Mouse (Mus musculus) Patski (cell line): ENCODE results near the gene Lnx2. TPM values are rescaled to one million over a fixed set of nuclear protein-coding genes. Genes with fewer than 3 reads are reported as not detected.

Experiments
- ATAC-seq: fragments of 100-300 bp; one replicate; pipeline ENCODE4 v1.8.0; 2021
- CTCF ChIA-PET: fragments of 350-600 bp; sonication (Branson Sonifier 250); formaldehyde crosslinking; loops from one replicate; lab custom pipeline; 2022; ENCODE audit warnings: inconsistent platforms; lab: Charles Lee
- POLR2A ChIA-PET: fragments of 350-600 bp; sonication (Branson Sonifier 250); formaldehyde crosslinking; loops from one replicate; lab custom pipeline; 2022; ENCODE audit warnings: antibody characterized with exemption, inconsistent platforms; lab: Charles Lee
- DNase-seq: peaks from one replicate; pipeline ENCODE4 v3.0.0-alpha.2; 2011; ENCODE audit warnings: low read depth, low spot score
- H3K27me3 ChIP-seq: fragments of 371-371 bp; one replicate; pipeline ENCODE4 v1.5.1; 2021
- CTCF ChIP-seq: fragments of 100-300 bp; IDR thresholded peaks from one replicate; pipeline ENCODE4 v1.5.1; 2021
- in situ Hi-C: fragments of 300-500 bp; cut with MboI; formaldehyde crosslinking; loops from 3 replicates; pipeline ENCODE4 v1.11.1; 2018; ENCODE audit warnings: low pct_unique_long_range_greater_than_20kb, mixed read lengths
- polyA plus RNA-seq: library from polyadenylated mRNA; unstranded; gene quantifications from one replicate; pipeline ENCODE4 v1.2.3, GENCODE M21; 2021

The Lnx2 gene
- polyA plus RNA-seq, 1 experiment from 2014 or later: 15.4 TPM

- H3K27me3 ChIP-seq: no peaks in the 10 kb centered on the region
- TF ChIP-seq CTCF: no peak
- DNase-seq (no peak), ATAC-seq (no peak)
- CTCF ChIA-PET: no interaction called here
- POLR2A ChIA-PET: no interaction called here
- in situ Hi-C loops: no loop called here
Measured at GRCm38 (mm10) chr5:147060024-147060423, 16.4 kb downstream of the Lnx2 start.

GRCm38 (mm10) chr5:147059319-147059718 is 17.1 kb downstream of the Lnx2 start:
- H3K27me3 ChIP-seq: no peaks in the 10 kb centered on the region
- CTCF ChIA-PET: no interaction called here
- TF ChIP-seq CTCF: no peak
- no peak for ATAC-seq
- POLR2A ChIA-PET: no interaction called here
- in situ Hi-C loops: no loop called here
- DNase-seq: no peak

GRCm38 (mm10) chr5:147058661-147059060 is 17.7 kb downstream of the Lnx2 start:
- no peak for DNase-seq
- ChIA-PET POLR2A (no interaction called here), CTCF (interaction anchor here (1.6 to 2.2 kb wide), 2 partner anchors 10 to 12 kb away, joined by 8 to 10 read pairs; no protein-coding TSS in a partner anchor)
- ATAC-seq: no peak
- H3K27me3 ChIP-seq: no peaks in the 10 kb centered on the region
- in situ Hi-C loops: no loop called here
- TF ChIP-seq CTCF: no peak

- no peak for DNase-seq
- H3K27me3 ChIP-seq: no peaks in the 10 kb centered on the region
- ChIA-PET CTCF (interaction anchor here (1.6 to 2.2 kb wide), 2 partner anchors 9 to 11 kb away, joined by 8 to 10 read pairs; no protein-coding TSS in a partner anchor), POLR2A (no interaction called here)
- no peak for TF ChIP-seq CTCF
- in situ Hi-C loops: no loop called here
- ATAC-seq: no peak
Measured at GRCm38 (mm10) chr5:147057626-147058414, 18.6 kb downstream of the Lnx2 start.

- no peaks in the 10 kb centered on the region for H3K27me3 ChIP-seq
- ChIA-PET POLR2A (no interaction called here), CTCF (interaction anchor here (1.6 to 2.2 kb wide), 2 partner anchors 8 to 10 kb away, joined by 8 to 10 read pairs; no protein-coding TSS in a partner anchor)
- no peak for TF ChIP-seq CTCF
- in situ Hi-C loops: no loop called here
- ATAC-seq: no peak
- DNase-seq: no peak
Measured at GRCm38 (mm10) chr5:147056712-147057290, 19.6 kb downstream of the Lnx2 start.

GRCm38 (mm10) chr5:147055572-147056245 is 20.7 kb downstream of the Lnx2 start:
- DNase-seq: no peak
- in situ Hi-C loops: no loop called here
- H3K27me3 ChIP-seq: no peaks in the 10 kb centered on the region
- no peak for TF ChIP-seq CTCF
- POLR2A ChIA-PET: interaction anchor here (0.5 to 0.6 kb wide), 2 partner anchors 30 to 359 kb away, joined by 3 read pairs; no protein-coding TSS in a partner anchor
- CTCF ChIA-PET: no interaction called here
- ATAC-seq: no peak

GRCm38 (mm10) chr5:147054747-147055270 is 21.6 kb downstream of the Lnx2 start:
- H3K27me3 ChIP-seq: no peaks in the 10 kb centered on the region
- no peak for TF ChIP-seq CTCF
- in situ Hi-C loops: no loop called here
- CTCF ChIA-PET: no interaction called here
- POLR2A ChIA-PET: no interaction called here
- ATAC-seq (no peak), DNase-seq (no peak)

- POLR2A ChIA-PET: no interaction called here
- TF ChIP-seq CTCF: no peak
- DNase-seq (no peak), ATAC-seq (no peak)
- in situ Hi-C loops: no loop called here
- CTCF ChIA-PET: no interaction called here
- H3K27me3 ChIP-seq: no peaks in the 10 kb centered on the region
Measured at GRCm38 (mm10) chr5:147054328-147054727, 22.1 kb downstream of the Lnx2 start.

- DNase-seq: no peak
- CTCF ChIA-PET: no interaction called here
- in situ Hi-C loops: no loop called here
- no peak for ATAC-seq
- TF ChIP-seq CTCF: no peak
- H3K27me3 ChIP-seq: no peaks in the 10 kb centered on the region
- POLR2A ChIA-PET: interaction anchor here (0.9 kb wide), 1 partner anchor 20 kb away, joined by 3 read pairs; no protein-coding TSS in a partner anchor
Measured at GRCm38 (mm10) chr5:147053481-147053880, 22.9 kb downstream of the Lnx2 start.

- no peak for ATAC-seq
- no peaks in the 10 kb centered on the region for H3K27me3 ChIP-seq
- no peak for TF ChIP-seq CTCF
- ChIA-PET CTCF (no interaction called here), POLR2A (interaction anchor here (0.9 kb wide), 1 partner anchor 20 kb away, joined by 3 read pairs; no protein-coding TSS in a partner anchor)
- in situ Hi-C loops: no loop called here
- no peak for DNase-seq
Measured at GRCm38 (mm10) chr5:147053071-147053470, 23.3 kb downstream of the Lnx2 start.

GRCm38 (mm10) chr5:147052309-147052558 is 24.2 kb downstream of the Lnx2 start:
- CTCF ChIA-PET: interaction anchor here (1.4 kb wide), 1 partner anchor 15 kb away, joined by 3 read pairs; no protein-coding TSS in a partner anchor
- no peak for TF ChIP-seq CTCF
- DNase-seq: no peak
- H3K27me3 ChIP-seq: no peaks in the 10 kb centered on the region
- no peak for ATAC-seq
- in situ Hi-C loops: no loop called here
- POLR2A ChIA-PET: no interaction called here
